Mouse (Mus musculus) erythroblast, adult 5-6 weeks (primary cell): ENCODE data around the gene Fam71e1. TPM values are rescaled to one million over a fixed set of nuclear protein-coding genes. Genes with fewer than 3 reads are reported as not detected.

Experiments
- ATAC-seq: replicated peaks from 2 replicates; pipeline ENCODE4 v1.8.0; 2016; ENCODE audit warnings: moderate number of reproducible peaks, mild to moderate bottlenecking, moderate TSS enrichment, inconsistent platforms; ENCODE audit not compliant: poor library complexity, low FRiP score, severe bottlenecking
- total RNA-seq, 2 experiments: library from RNA; stranded (forward) in 1 of 2; stranded (reverse) in 1 of 2; fragments of 150-400 nt in 1 of 2; fragments of 200-764, 138-1000 nt in 1 of 2; gene quantifications; 2 replicates each; pipeline versions ENCODE4 v1.2.3 to v1.2.4; 2015 to 2017; ENCODE audit warnings: low replicate concordance in 2 of 2

Gene Fam71e1
- total RNA-seq, 2 experiments from 2014 or later = not detected

DNA sequence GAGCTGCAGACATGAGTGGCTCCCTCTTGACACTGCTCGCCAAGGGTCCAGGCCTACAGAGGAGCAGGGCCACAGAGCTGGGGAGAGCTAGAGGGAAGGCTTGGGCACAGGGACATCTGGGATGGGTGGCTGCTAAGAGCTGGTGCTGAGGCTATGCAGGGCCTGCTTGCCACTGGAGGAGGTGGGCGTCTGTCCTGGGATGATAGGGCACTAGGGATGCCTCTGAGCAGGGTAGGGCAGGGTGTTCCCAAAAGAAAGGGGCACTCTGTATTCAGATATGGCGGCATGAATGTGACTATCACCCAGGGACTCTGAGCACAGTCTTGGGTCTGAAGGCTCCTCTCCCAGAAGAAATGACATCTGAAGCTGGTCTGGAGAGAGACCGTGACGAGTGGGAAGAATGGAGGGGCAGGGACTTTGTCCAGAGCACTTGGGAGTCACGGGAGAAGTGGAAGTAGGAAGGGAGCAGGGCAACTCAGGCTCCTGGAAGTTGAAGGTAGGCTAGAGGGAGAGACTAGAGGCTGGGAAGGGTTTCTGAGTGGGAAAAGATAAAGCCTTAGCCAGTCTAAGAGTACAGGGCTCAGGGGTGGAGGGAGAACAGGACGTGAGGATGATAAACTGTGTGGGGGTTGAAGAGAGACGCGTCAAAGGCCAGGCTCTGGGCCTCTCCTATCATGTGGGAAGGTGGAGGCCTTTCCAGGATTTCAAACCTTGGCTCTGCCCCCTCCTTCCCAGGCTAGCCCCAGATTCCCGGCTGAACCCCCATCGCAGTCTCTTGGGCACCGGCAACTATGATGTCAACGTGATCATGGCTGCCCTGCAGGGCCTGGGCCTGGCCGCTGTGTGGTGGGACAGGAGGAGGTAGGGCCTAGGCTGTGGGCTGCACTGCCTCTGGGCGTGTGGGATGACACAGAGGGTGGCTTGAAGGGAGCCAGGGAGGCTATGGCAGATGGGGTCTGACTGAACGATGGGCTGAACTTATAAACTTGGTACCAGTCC lies 26.4 kb upstream of the Fam71e1 start:
- peak; percentile 35 for ATAC-seq

- ATAC-seq = no peak
These were observed 25.4 kb upstream of the Fam71e1 start for GRCm38 (mm10) chr7:44470696-44471612.

DNA sequence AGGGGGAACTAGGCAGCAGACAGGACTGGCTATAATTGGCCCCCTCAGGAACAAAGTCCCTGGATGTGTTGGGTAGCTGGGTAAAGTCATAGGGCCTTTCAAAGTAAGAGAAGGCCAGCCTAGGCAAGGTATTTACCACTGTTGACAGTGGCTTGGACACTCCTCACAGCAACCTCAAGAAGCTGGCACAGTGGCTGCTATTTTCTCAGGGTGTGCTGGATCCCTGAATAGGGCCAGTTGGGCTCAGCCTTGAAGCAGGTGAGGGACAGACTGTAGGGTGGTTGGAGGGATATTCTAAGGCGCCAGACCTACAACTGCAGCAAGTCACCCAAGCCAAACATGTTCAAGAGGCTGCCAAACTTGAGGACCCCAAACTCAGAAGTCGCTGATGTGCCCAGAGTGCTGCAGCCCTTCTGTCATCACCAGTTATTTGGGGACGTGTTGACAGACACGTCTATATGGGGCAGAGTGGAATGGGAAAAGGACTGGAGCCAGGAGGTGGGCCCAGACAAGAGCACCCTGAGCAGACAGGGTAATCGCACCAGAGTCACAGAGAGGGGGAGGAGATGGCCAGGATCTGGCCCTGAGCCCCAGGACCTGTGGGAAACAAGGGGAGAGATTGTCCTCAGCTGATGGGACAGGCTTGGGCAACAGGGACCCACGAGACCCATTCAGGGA lies 24.4 kb upstream of the Fam71e1 start:
- no peak for ATAC-seq

DNA sequence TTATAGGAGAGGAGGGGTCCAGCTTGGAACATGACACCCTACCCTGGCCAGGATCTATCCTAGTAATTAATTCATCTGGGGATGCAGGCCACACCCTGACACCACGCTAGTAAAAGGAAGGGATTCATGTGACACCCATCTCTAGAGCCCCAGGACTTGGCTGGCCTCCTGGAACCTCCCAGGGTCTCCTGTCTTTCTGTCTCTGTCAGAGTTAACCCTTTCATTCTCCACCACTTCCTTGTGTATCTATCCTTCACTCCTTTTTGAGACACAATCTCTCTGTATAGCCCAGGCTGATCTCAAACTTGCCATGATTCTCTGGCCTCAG lies 23.9 kb upstream of the Fam71e1 start:
- ATAC-seq = no peak

DNA sequence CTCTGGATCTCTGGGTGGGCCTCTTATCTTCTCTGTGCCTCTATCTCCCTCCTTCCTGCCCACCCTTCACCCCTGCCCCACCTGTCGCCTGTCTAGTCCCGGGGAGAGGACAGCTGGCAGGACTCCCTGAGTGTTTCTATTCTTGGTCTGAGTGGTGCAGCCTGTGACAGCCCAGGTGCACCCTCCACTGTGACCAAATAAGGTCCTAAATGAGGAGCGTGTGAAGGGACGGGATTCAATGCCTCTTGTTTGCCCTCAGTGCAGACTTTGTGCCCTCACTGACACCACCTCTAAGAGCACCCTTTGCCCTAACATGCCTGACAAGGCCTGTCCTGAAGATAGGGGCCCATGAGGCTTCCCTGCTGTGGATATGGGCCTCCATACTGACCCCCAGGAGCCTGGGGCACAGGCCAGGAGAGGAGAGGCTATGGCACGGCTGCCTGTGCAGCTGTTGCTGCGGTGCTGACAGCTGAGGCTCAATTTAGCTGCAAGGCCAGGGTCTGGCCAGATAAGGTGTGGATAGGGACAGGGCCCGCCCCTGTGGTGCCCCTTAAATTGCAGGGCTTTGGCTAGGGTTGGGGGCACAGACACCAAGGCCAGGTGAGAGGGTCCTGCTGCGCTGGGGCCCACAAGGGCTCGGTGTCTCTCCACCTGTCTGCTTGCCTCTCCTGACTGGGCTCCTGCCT lies 23.3 kb upstream of the Fam71e1 start:
- no peak for ATAC-seq

GRCm38 (mm10) chr7:44474419-44474818 lies 22.0 kb upstream of the Fam71e1 start:
- ATAC-seq = no peak

GRCm38 (mm10) chr7:44475046-44475614 lies 21.3 kb upstream of the Fam71e1 start:
- no peak for ATAC-seq

DNA sequence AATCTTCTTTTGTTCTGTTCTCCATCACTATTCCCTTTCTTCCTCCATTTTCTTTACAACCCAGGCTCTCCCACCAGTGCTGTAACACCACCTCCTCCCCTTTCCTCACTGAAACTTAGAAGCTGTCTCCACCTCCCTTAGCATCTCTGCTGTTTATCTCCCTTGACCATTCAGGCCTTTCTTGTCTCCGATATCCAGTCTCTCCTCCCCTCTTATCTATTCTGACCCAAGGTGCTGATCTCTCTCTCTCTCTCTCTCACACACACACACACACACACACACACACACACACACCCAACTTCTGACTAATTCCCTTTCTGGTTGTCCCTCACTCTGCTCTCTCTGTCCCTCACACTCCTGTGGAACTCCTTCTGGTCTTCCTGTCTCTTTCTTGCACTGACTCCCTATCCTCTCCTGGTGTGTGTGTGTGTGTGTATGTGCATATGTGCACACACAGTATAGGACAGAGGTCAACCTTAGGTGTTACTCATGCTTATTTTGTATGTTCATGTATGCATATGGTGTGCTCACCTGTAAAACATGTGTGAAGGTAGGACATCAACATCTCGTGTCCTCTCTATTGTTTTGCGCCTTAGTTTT lies 13.4 kb upstream of the Fam71e1 start:
- ATAC-seq = peak; percentile 81

DNA sequence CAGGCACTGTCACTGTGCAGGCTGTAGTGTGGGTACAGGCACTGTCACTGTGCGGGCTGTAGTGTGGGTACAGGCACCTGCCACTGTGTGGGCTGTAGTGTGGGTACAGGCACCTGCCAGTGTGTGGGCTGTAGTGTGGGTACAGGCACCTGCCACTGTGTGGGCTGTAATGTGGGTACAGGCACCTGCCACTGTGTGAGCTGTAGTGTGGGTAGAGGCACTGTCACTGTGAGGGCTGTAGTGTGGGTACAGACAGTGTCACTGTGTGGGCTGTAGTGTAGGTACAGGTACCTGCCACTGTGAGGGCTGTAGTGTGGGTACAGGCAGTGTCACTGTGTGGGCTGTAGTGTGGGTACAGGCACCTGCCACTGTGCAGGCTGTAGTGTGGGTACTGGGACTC lies 12.3 kb upstream of the Fam71e1 start:
- no peak for ATAC-seq

DNA sequence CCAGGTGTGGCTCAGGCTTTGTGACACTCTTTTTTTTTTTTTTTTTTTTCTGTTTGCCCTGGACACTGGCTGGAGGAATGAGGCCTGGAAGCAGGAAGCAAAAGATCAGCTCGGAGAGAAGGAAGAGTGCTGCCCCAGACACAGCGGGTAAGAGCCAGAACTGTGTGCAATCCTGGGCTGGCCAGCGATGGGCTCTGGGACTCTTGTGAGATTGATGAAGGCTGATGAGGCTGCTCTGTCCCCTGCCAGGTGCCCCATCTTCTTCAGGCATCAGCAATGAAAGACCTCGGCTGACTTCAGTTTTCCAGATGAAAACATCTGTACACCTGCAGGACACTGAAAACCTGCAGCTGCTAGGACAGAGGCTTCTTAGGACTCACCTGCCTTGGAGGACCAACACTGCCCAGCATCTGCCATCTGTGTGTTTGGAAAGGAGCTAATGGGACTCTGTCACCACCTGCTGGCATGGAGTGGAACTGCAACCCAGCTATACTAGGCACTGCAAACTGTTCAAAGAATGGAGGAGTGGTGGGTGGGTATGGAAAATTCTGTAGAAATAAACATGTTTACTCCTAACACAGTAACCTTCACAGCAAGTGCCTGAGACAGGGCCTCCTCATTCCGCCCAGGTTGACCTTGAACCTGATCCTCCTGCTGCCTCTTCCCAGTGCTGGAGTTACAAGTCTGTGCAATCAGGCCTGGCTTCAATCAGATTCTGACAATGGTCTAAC lies 11.4 kb upstream of the Fam71e1 start:
- peak; percentile 67 for ATAC-seq

DNA sequence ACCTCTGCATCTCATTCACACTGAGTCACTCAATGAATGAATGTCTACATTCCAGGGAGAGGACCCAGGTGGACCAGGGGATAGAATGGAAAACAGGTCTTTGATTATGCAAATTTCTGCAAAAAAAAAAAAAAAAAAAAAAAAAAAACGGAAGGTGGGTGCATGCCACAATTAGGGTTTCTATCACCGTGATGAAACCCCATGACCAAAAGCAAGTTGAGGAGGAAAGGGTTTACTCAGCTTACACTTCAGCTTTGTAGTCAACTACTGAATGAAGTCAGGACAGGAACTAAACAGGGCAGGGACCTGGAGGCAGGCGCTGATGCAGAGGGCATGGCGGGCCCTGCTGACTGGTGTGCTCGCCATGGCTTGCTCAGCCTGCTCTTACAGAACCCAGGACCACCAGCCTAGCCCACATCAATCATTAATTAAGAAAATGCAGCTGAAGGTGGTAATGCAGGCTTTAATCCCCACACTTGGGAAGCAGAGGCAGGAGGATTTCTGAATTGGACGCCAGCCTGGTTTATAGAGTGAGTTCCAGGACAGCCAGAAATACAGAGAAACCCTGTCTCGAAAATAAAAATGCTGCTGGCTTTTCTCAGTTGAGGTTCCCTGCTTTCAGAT lies 10.7 kb upstream of the Fam71e1 start:
- ATAC-seq = no peak

GRCm38 (mm10) chr7:44486927-44487575 lies 9.3 kb upstream of the Fam71e1 start:
- no peak for ATAC-seq

DNA sequence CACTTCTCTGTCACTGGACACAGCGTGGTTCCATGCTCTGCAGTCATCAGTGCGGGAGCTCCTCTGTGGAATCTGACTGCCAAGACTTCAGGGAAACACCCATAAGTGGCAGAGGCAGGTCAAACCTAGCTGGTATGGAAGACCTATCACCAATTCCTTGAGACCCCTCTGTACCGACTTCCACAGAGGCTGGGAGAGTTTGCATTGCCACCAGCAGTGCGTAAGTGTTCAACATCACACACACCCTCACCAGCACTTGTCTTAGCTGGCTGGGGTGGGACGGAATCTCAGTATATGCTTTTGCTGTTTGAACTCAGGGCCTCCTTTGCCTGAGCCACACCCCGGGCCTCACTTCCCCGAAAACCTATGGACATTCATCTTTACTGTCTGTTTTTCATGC lies 8.4 kb upstream of the Fam71e1 start:
- ATAC-seq = no peak

DNA sequence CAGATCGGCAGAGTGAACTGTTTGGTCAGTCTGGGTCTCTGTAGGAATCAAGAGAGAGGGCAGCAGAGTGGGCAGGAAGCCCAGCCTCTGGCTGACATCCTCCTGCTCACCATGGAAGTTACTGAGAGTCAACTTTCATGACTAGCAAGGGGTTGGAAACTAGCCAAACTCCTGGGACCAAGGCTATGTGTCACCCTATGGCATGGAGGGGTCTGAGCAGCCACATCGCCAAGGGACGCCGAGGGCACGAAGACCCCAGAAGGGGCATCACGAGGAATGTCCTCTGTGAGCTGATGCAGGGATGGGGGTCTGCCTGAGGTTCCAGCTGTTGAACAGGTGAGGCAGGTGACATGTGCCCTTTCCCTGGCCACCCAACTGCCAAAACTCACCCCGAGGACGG lies 7.8 kb upstream of the Fam71e1 start:
- no peak for ATAC-seq

GRCm38 (mm10) chr7:44490281-44490680 lies 6.1 kb upstream of the Fam71e1 start:
- no peak for ATAC-seq

DNA sequence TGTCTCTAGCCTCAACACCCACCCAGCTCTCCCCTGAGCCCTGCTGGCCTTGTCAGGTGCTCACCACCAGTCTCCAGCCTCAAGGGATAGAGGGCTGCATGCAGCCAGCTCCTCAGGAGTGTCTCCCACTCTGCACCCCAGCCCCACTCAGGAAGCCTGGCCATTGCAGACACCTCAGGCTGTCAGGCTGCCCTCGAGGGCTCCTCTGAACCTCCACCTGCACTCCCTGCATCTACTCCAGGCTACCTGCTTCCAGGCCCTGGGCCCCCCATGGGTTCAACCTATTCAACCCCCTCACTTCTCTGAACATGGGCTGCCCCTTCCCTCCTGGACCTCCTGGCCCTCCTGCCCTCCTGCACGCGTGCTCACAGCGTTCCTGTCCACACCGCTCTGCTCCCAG lies 5.0 kb upstream of the Fam71e1 start:
- no peak for ATAC-seq

DNA sequence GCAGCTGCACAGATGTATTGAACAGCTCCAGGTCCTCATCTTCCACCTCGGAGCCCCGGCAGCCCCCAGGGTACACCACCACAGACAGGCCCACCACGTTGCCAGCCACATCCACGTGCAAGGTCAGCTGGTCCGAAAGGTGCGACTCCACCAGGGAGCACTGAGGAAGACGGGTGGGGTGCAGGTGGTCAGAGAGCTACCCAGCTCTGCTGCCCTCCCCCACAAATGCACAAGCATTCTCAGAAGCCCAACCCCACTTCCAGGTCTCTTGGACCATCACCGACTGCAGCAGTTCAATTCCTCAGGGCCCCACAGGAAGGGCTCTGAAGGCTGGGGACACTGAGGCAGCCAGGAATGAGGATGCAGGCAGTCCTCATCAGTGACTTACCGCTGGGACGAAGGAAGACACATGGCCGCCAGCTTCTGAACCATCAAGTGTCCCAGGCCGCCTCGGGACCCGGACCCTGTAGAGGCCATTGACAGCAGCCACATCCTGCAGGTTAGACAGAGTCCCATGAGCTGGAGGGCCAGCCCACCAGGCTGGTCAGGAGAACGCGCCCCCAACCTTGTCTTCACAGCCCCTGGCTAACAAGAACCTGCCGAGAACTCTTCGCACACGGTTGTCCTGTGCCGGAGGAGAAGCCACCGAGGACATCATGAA lies 4.1 kb upstream of the Fam71e1 start:
- ATAC-seq = no peak
